Mouse (Mus musculus): ENCODE measurements around the gene Shmt2. TPM values are rescaled to one million over a fixed set of nuclear protein-coding genes. Genes with fewer than 3 reads are reported as not detected.

Shmt2 gene
- polyA plus RNA-seq (2015; fragmentation: Nextera tagmentation; extraction: Ambion mirVana), result 133 and 142 TPM in 2 replicates

DNA sequence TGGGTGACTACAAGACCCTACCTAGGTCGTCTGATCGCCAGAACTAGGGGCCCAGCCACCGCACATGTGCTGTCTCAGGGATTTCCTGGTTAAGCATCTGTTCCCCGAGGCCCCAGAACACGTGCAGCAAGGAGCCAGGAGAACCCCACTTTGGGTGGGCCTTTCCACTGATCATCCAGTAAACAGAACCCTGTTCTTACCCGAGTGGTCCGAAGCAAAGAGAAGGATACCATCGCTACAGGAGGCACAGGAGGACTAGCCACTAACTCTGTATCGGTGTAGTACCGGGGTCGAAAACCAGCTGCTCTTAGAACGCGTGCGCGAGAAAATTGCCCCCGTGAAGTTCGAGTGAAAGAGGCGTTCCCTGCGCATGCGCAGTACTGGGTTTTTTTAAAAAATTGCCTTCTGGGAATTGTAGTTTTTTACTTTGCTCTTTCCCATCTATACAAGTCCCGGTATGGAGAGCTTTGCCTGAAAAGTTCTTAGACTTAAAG, at the start of gene Shmt2:
TSS of gene Shmt2 (minus strand) at position 357 of the 494 bp plus-strand sequence.
- peak within 1 kb of the TSS; percentile 87 for H3K4me2 ChIP-seq
- peaks cover 38% of the 10 kb centered on the region for H3K36me3 ChIP-seq
- DNase-seq (peak; percentile 82), ATAC-seq (ENCODE audit: low read depth) (peak; percentile 59)
- H3K4me3 ChIP-seq (replicated peaks), result peak within 1 kb of the TSS; percentile 72
- peaks cover 54% of the 10 kb centered on the region for H3K27me3 ChIP-seq
- no peaks in the 10 kb centered on the region for H3K9me3 ChIP-seq (replicated peaks)
- WGBS (ENCODE audit: insufficient replicate concordance), result under 1% methylated on average over 21 of the region's 21 CpGs
- H3K4me1 ChIP-seq (replicated peaks), result peaks cover 48% of the 10 kb centered on the region
- H3K9ac ChIP-seq, result peak within 1 kb of the TSS; percentile 84
- H3K27ac ChIP-seq, result peak within 1 kb of the TSS; percentile 86

DNA sequence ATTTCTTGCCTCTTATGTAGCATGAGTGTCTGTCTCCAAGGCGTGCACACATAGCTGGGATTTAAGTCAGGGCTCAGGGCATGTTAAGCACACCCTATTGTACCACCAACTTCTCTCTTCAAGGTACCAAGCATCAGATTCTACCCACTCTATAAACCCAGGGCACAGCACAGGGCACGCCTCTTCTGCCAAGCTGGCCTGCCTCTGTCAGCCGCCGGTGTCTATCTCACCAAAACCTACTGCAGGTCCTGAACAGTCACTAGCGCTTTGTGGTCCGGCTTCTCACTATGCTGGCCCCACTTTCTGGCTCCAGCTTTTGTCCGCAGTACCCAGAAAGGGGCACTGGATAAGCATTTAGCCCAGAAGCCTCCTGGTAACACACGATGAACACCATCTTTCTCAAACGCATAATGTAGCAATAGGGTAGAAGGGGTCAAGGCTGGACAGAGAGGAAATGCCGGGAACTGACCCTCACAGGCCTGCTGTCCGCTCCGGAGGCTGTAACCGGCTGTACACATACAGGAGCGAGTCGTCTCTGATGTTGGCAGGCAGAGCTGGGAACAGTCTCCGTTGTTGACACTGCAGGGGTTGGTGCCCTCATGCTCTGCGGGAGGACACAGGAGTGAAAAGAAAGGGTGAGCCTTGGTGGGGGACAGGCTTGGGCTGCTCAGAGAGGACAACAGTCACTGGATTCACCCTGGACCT, 48.8 kb upstream of the Shmt2 start:
- Histone ChIP-seq H3K27me3 (peaks cover 8% of the 10 kb centered on the region; the same call in 1 of the 2 replicates), H3K4me3 (replicated peaks) (no peak overlapping the region), H3K9me3 (replicated peaks) (no peaks in the 10 kb centered on the region), H3K4me1 (replicated peaks) (peaks cover 23% of the 10 kb centered on the region), H3K27ac (peak overlapping the region; percentile 48; the same call in 1 of the 2 replicates), H3K9ac (no peak overlapping the region), H3K4me2 (no peak overlapping the region), H3K36me3 (peaks cover 70% of the 10 kb centered on the region)
- 71% methylated on average over 17 of the region's 17 CpGs for WGBS (ENCODE audit: insufficient replicate concordance)
- no peak for DNase-seq
- 0 out of 2 replicates have a peak, but pooled peaks have one; percentile 34 for ATAC-seq (ENCODE audit: low read depth)

DNA sequence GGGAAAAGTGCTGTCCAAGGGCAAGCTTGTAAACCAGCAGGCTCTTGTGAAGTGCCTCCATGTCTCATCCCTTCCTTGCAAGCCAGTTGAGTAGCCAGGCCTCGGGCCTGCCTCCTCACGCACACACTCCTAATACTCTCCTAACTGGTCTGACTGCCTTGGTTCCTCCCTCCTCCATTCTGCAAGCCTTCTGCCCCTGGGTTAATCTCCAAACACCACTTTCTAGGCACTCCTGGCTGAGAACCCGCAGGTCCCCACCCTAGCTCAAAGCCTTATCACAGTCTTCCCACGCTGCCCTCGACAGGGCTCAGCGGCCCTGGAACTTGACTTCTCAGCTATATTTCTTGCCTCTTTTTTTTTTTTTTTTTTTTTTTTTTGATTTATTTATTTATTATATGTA, 48.1 kb upstream of the Shmt2 start:
- DNase-seq (peak; percentile 59), ATAC-seq (ENCODE audit: low read depth) (peak; percentile 92)
- 12% methylated on average over 6 of the region's 6 CpGs for WGBS (ENCODE audit: insufficient replicate concordance)
- Histone ChIP-seq H3K27ac (peak overlapping the region; percentile 83), H3K9me3 (replicated peaks) (no peaks in the 10 kb centered on the region), H3K4me1 (replicated peaks) (peaks cover 23% of the 10 kb centered on the region), H3K36me3 (peaks cover 68% of the 10 kb centered on the region), H3K27me3 (peaks cover 11% of the 10 kb centered on the region; the same call in 1 of the 2 replicates), H3K4me2 (peak overlapping the region; percentile 29), H3K9ac (no peak overlapping the region), H3K4me3 (replicated peaks) (no peak overlapping the region)

DNA sequence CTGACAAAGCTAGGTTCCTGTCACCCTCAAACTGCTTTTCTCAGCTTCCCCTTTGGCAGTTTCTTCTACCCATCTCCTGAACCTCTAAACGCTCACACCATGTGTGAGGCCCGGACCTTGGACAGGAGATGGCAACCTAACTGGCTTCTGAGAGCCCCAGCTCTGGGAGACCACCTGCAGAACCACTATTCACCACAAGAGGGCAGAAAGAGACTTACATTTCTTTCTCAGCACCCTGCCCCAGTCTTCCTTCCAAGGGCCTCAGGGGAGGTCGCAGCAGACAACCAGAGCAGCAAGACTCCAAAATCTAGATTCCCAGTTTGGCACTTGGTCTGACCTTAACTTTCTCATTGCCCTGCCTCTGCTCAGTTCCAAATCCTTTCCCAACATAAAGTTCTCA, 47.2 kb upstream of the Shmt2 start:
- Histone ChIP-seq H3K9ac (no peak overlapping the region), H3K4me2 (no peak overlapping the region), H3K9me3 (replicated peaks) (no peaks in the 10 kb centered on the region), H3K27ac (peak overlapping the region; percentile 83; the same call in 1 of the 2 replicates), H3K4me3 (replicated peaks) (no peak overlapping the region), H3K27me3 (peaks cover 11% of the 10 kb centered on the region; the same call in 1 of the 2 replicates), H3K4me1 (replicated peaks) (peaks cover 23% of the 10 kb centered on the region), H3K36me3 (peaks cover 60% of the 10 kb centered on the region)
- WGBS (ENCODE audit: insufficient replicate concordance), result 12% methylated on average over 3 of the region's 3 CpGs
- ATAC-seq (ENCODE audit: low read depth) (no peak), DNase-seq (peak; percentile 62)

DNA sequence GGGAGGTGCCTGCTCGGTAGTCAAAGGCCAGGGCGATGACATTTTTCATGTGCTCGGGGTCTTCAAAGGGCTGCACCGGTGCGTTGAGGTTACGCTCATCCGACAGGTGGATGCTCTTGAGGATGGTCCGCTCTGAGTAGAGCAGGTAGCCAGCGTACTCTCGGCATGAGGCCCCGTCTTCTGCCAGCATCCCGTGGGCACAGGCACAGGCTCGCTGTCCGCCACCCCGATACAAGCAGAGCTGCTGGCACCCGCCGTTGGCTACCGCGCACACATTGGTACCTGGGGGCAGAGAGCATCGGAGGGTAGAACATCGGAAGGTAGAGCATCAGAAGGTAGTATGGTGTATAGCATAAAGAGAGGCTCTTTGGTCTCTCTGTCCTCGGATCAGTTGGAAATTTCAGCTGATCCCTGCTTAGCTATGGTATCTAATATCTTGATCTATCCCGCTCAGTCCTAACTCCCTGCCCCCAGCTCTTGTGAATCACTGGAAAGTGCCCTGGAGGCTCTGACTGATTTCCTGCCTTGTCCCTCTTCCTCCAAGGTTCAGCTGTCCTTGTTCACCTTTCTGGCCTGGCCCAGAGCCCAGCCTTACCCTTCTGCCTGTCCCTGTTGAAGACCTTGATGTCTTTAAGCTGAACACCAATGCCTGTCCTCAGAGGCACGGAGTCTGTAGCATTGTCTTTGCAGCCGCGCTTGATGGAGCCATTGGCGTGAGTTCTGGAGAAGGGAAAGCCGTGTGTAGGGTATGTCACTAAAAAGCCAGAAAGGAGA, 44.5 kb upstream of the Shmt2 start:
- DNase-seq (no peak), ATAC-seq (ENCODE audit: low read depth) (no peak)
- Histone ChIP-seq H3K27me3 (peaks cover 11% of the 10 kb centered on the region; the same call in 1 of the 2 replicates), H3K36me3 (peaks cover 55% of the 10 kb centered on the region), H3K4me3 (replicated peaks) (no peak overlapping the region), H3K4me2 (no peak overlapping the region), H3K9me3 (replicated peaks) (no peaks in the 10 kb centered on the region), H3K4me1 (replicated peaks) (peaks cover 23% of the 10 kb centered on the region), H3K27ac (no peak overlapping the region), H3K9ac (no peak overlapping the region)
- WGBS (ENCODE audit: insufficient replicate concordance), result 81% methylated on average over 28 of the region's 28 CpGs

DNA sequence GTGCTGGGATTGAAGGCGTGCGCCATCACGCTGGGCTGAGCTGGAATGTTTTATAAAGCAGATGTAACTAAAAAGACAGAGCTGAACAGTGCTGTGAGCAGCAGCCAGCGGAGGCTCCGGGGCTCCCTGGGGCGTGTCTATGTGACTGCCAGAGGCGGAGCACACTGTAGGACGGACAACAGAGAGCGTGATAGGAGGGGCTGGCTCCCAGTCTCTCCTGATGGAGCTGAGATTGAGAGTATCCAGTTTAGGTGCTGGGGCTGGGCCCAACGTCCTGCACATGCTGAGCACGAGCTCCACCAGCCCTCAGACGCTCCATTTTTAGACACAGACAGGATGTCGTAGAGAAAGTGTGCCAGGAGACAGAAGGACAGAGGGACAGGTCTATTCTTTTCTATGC, 42.1 kb upstream of the Shmt2 start:
- Histone ChIP-seq H3K27me3 (peaks cover 11% of the 10 kb centered on the region; the same call in 1 of the 2 replicates), H3K27ac (no peak overlapping the region), H3K4me2 (no peak overlapping the region), H3K36me3 (peaks cover 59% of the 10 kb centered on the region), H3K9ac (no peak overlapping the region), H3K4me3 (replicated peaks) (no peak overlapping the region), H3K9me3 (replicated peaks) (no peaks in the 10 kb centered on the region), H3K4me1 (replicated peaks) (peaks cover under 1% of the 10 kb centered on the region; the same call in 1 of the 2 replicates)
- DNase-seq (no peak), ATAC-seq (ENCODE audit: low read depth) (no peak)
- 37% methylated on average over 13 of the region's 13 CpGs for WGBS (ENCODE audit: insufficient replicate concordance)

DNA sequence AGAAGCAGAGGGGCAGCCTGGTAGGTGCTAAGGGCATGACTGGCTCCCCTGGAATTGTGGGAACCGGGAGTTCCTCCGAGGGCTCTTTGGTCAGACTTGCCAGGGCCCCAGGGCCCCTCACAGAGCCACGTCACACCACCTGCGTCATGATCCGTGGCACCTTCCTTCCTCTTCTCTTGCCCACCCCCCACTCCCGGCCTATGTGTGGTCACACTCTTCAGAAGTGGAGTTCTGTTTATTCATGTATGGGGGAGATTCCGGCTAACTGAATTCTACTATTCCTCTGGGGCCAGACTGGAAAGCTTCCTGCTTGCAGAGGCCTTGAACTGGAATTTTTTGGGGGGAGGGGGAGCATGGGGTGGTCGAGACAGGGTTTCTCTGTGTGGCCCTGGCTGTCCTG, 41.6 kb upstream of the Shmt2 start:
- peaks cover 11% of the 10 kb centered on the region; the same call in 1 of the 2 replicates for H3K27me3 ChIP-seq
- H3K9me3 ChIP-seq (replicated peaks), result no peaks in the 10 kb centered on the region
- peaks cover 59% of the 10 kb centered on the region for H3K36me3 ChIP-seq
- ATAC-seq (ENCODE audit: low read depth) (no peak), DNase-seq (no peak)
- H3K27ac ChIP-seq, result no peak overlapping the region
- H3K9ac ChIP-seq, result no peak overlapping the region
- no peaks in the 10 kb centered on the region for H3K4me1 ChIP-seq (replicated peaks)
- H3K4me2 ChIP-seq, result no peak overlapping the region
- H3K4me3 ChIP-seq (replicated peaks), result no peak overlapping the region
- WGBS (ENCODE audit: insufficient replicate concordance), result 41% methylated on average over 8 of the region's 8 CpGs

DNA sequence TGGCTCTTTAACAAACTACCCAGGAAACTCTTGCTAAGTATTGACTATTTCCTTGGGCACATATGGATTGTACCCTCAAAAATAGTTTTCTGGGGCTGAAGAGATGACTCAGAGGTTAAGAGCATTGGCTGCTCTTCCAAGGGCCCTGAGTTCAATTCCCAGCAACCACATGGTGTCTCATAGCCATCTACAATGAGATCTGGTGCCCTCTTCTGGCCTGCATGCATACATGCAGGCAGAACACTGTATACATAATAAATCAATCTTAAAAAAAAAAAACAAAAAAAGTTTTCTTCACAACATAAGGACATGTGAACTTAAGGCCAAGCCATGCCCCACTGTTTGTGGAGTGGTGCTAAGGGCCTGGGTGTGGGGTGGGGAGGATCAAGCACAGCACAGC, 38.9 kb upstream of the Shmt2 start:
- no peaks in the 10 kb centered on the region for H3K9me3 ChIP-seq (replicated peaks)
- ATAC-seq (ENCODE audit: low read depth) (no peak), DNase-seq (no peak)
- no peaks in the 10 kb centered on the region for H3K4me1 ChIP-seq (replicated peaks)
- H3K4me2 ChIP-seq, result no peak overlapping the region
- peaks cover 65% of the 10 kb centered on the region for H3K36me3 ChIP-seq
- no peak overlapping the region for H3K9ac ChIP-seq
- H3K4me3 ChIP-seq (replicated peaks), result no peak overlapping the region
- no peak overlapping the region for H3K27ac ChIP-seq
- H3K27me3 ChIP-seq, result peaks cover 3% of the 10 kb centered on the region; the same call in 1 of the 2 replicates

DNA sequence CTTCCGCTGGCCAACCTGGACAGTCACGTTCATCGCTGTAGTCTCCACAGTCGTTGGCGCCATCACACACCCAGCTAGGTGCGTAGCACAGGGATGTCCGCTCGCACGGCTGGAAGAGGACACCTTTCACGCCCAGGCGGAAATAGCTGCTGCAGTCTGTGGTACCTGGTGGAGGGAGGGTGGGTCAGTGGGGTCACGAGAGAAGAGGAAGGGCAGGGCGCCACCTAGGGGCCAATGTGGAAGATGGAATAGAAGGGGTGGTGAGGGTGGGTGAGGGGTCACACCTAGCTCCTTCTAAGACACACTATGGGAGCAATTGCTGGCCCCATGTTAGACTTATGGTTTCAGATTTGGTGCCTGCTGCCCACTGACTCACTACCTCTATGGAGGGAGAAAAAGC, 35.2 kb upstream of the Shmt2 start:
- no peak overlapping the region for H3K9ac ChIP-seq
- WGBS (ENCODE audit: insufficient replicate concordance), result 81% methylated on average over 13 of the region's 13 CpGs
- H3K4me3 ChIP-seq (replicated peaks), result no peak overlapping the region
- H3K9me3 ChIP-seq (replicated peaks), result no peaks in the 10 kb centered on the region
- no peak overlapping the region for H3K4me2 ChIP-seq
- no peak for ATAC-seq (ENCODE audit: low read depth)
- no peak for DNase-seq
- H3K27me3 ChIP-seq, result no peaks in the 10 kb centered on the region
- no peaks in the 10 kb centered on the region for H3K4me1 ChIP-seq (replicated peaks)
- peaks cover 91% of the 10 kb centered on the region for H3K36me3 ChIP-seq
- no peak overlapping the region for H3K27ac ChIP-seq

DNA sequence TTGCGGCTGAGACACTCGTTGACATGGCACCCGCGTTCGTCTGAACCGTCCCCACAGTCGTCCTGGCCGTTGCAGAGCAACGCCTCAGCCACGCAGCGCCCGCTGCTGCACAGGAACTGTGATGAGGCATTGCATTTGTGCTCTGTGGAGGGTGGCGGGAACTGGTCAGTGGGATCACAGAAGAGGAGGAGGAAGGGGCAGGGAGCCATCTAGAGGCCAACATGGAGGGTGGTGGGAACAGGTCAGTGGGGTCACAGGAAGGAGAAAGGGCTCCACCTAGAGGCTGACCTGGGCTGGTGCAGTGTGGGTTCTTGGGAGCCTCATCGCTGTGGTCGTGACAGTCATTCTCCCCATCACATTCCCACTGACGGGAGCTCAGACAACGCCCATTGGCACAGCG, 33.5 kb upstream of the Shmt2 start:
- Histone ChIP-seq H3K9ac (no peak overlapping the region), H3K4me1 (replicated peaks) (no peaks in the 10 kb centered on the region), H3K4me2 (no peak overlapping the region), H3K27me3 (no peaks in the 10 kb centered on the region), H3K4me3 (replicated peaks) (no peak overlapping the region), H3K27ac (no peak overlapping the region), H3K36me3 (peaks cover 93% of the 10 kb centered on the region), H3K9me3 (replicated peaks) (no peaks in the 10 kb centered on the region)
- WGBS (ENCODE audit: insufficient replicate concordance), result 64% methylated on average over 18 of the region's 18 CpGs
- DNase-seq (peak; percentile 28), ATAC-seq (ENCODE audit: low read depth) (peak; percentile 21; the same call in 1 of the 2 replicates)

DNA sequence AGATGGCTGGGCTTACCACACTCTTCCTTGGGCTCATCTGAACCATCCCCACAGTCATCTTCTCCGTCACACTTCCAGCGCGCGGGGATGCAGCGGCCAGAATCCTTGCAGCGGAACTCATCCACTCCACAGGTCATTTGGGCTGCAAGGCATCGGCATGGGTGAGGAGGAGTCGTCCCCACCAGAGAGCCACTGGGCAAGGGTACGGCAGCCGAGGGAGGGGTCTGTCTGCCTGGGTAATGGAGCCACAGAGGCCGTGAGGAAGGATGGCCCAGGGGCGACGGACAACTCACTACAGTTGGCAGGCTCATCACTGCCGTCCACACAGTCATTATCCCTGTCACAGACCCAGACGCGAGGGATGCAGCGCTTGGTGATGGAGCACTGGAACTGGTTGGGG, 27.6 kb upstream of the Shmt2 start:
- no peak overlapping the region for H3K4me3 ChIP-seq (replicated peaks)
- DNase-seq (no peak), ATAC-seq (ENCODE audit: low read depth) (no peak)
- no peaks in the 10 kb centered on the region for H3K4me1 ChIP-seq (replicated peaks)
- 0 out of 2 replicates have a peak, but pooled peaks cover 2% of the 10 kb centered on the region for H3K27me3 ChIP-seq
- no peak overlapping the region for H3K27ac ChIP-seq
- no peaks in the 10 kb centered on the region for H3K9me3 ChIP-seq (replicated peaks)
- H3K36me3 ChIP-seq, result peaks cover 86% of the 10 kb centered on the region
- no peak overlapping the region for H3K9ac ChIP-seq
- WGBS (ENCODE audit: insufficient replicate concordance), result 85% methylated on average over 17 of the region's 17 CpGs
- no peak overlapping the region for H3K4me2 ChIP-seq

All from liver, embryonic 13.5 days (tissue).